Mouse (Mus musculus) MEL (cell line): ENCODE measurements around the gene Smurf1. TPM values are rescaled to one million over a fixed set of nuclear protein-coding genes. Genes with fewer than 3 reads are reported as not detected.

Experiments
- DNase-seq: peaks from one replicate; pipeline ENCODE4 v3.0.0; 2011; ENCODE audit warnings: low read depth, low spot score
- H3K27ac ChIP-seq: 2 replicates; pipeline ENCODE4 v1.5.1; 2012; ENCODE audit warnings: low read depth, mild to moderate bottlenecking, control low read depth, low read length, moderate library complexity; ENCODE audit not compliant: control insufficient read depth
- H3K27me3 ChIP-seq, 2 experiments: fragments of 150-350 bp in 1 of 2; sonication (generic) in 1 of 2; 2 replicates each; pipeline ENCODE4 v1.6.1; 2012; ENCODE audit warnings: low read length in 2 of 2, mild to moderate bottlenecking in 2 of 2, improper control_type of control experiment in 1 of 2, moderate library complexity in 1 of 2; ENCODE audit not compliant: insufficient read depth in 2 of 2, control insufficient read depth in 1 of 2
- H3K36me3 ChIP-seq, 2 experiments: 2 replicates each; pipeline ENCODE4 v1.6.1; 2012 to 2014; ENCODE audit warnings: low read length in 2 of 2, improper control_type of control experiment in 1 of 2, inconsistent platforms in 1 of 2, mild to moderate bottlenecking in 1 of 2; ENCODE audit not compliant: insufficient read depth in 2 of 2, control insufficient read depth in 1 of 2
- H3K4me1 ChIP-seq, 2 experiments: fragments of 150-350 bp in 1 of 2; sonication (generic) in 1 of 2; 2 replicates each; pipeline ENCODE4 v1.6.1; 2012; ENCODE audit warnings: low read length in 2 of 2, improper control_type of control experiment in 1 of 2, mild to moderate bottlenecking in 1 of 2; ENCODE audit not compliant: insufficient read depth in 2 of 2, control insufficient read depth in 1 of 2
- H3K4me3 ChIP-seq, 2 experiments: fragments of 150-350 bp in 1 of 2; sonication (generic) in 1 of 2; 2 replicates each; pipeline ENCODE4 v1.5.1; 2012; ENCODE audit warnings: low read depth in 2 of 2, low read length in 2 of 2, mild to moderate bottlenecking in 2 of 2, moderate library complexity in 2 of 2, control low read depth in 1 of 2, improper control_type of control experiment in 1 of 2; ENCODE audit not compliant: control insufficient read depth in 1 of 2, insufficient read depth in 1 of 2
- H3K79me2 ChIP-seq: 2 replicates; pipeline ENCODE4 v1.6.1; 2012; ENCODE audit warnings: mild to moderate bottlenecking, low read length, moderate library complexity; ENCODE audit not compliant: control insufficient read depth, poor library complexity, insufficient read depth
- H3K9ac ChIP-seq: 2 replicates; pipeline ENCODE4 v1.6.1; 2012; ENCODE audit warnings: low read depth, mild to moderate bottlenecking, control low read depth, low read length, moderate library complexity; ENCODE audit not compliant: control insufficient read depth, poor library complexity, severe bottlenecking
- H3K9me3 ChIP-seq: fragments of 150-350 bp; sonication (generic); replicated peaks from 2 replicates; pipeline ENCODE4 v1.6.1; 2012; ENCODE audit warnings: mild to moderate bottlenecking, low read length, improper control_type of control experiment, moderate library complexity; ENCODE audit not compliant: insufficient read depth
- CHD1 ChIP-seq: IDR thresholded peaks from 2 replicates; pipeline ENCODE4 v1.6.1; 2012; ENCODE audit warnings: low read depth, mild to moderate bottlenecking, inconsistent platforms, low read length, improper control_type of control experiment
- ELF1 ChIP-seq: IDR thresholded peaks from 2 replicates; pipeline ENCODE4 v1.6.1; 2014; ENCODE audit warnings: low read depth, mild to moderate bottlenecking, inconsistent platforms, low read length, improper control_type of control experiment, moderate library complexity
- ETS1 ChIP-seq: IDR thresholded peaks from 2 replicates; pipeline ENCODE4 v1.6.1; 2012; ENCODE audit warnings: low read depth, mild to moderate bottlenecking, inconsistent platforms, low read length, improper control_type of control experiment, moderate library complexity
- GATA1 ChIP-seq: IDR thresholded peaks from 2 replicates; pipeline ENCODE4 v1.6.1; 2011; ENCODE audit warnings: low read depth, low read length, improper control_type of control experiment
- JUND ChIP-seq: IDR thresholded peaks from 2 replicates; pipeline ENCODE4 v1.6.1; 2011; ENCODE audit warnings: low read depth, mild to moderate bottlenecking, improper control_type of control experiment, low read length
- MAFK ChIP-seq: IDR thresholded peaks from 2 replicates; pipeline ENCODE4 v1.6.1; 2011; ENCODE audit warnings: low read depth, mild to moderate bottlenecking, low read length, improper control_type of control experiment, borderline replicate concordance
- MAX ChIP-seq: IDR thresholded peaks from 2 replicates; pipeline ENCODE4 v1.6.1; 2011; ENCODE audit warnings: low read length, improper control_type of control experiment
- MEF2A ChIP-seq: IDR thresholded peaks from 2 replicates; pipeline ENCODE4 v1.6.1; 2014; ENCODE audit warnings: low read depth, mild to moderate bottlenecking, inconsistent platforms, low read length, improper control_type of control experiment; ENCODE audit not compliant: poor library complexity, insufficient replicate concordance, severe bottlenecking; ENCODE audit errors: extremely low read depth
- MXI1 ChIP-seq: IDR thresholded peaks from 2 replicates; pipeline ENCODE4 v1.6.1; 2011; ENCODE audit warnings: mild to moderate bottlenecking, low read depth, low read length, improper control_type of control experiment
- MYB ChIP-seq: IDR thresholded peaks from 2 replicates; pipeline ENCODE4 v1.6.1; 2011; ENCODE audit warnings: mild to moderate bottlenecking, low read depth, low read length, improper control_type of control experiment
- MYC ChIP-seq: IDR thresholded peaks from 2 replicates; pipeline ENCODE4 v1.6.1; 2011; ENCODE audit warnings: low read depth, mild to moderate bottlenecking, low read length, improper control_type of control experiment, moderate library complexity
- NELFE ChIP-seq: IDR thresholded peaks from 2 replicates; pipeline ENCODE4 v1.6.1; 2011; ENCODE audit warnings: low read depth, low read length, improper control_type of control experiment
- NRF1 ChIP-seq: IDR thresholded peaks from 2 replicates; pipeline ENCODE4 v1.6.1; 2014; ENCODE audit warnings: low read depth, mild to moderate bottlenecking, inconsistent platforms, low read length, improper control_type of control experiment, moderate library complexity; ENCODE audit not compliant: poor library complexity, insufficient read depth, severe bottlenecking
- POLR2AphosphoS5 ChIP-seq: IDR thresholded peaks from 2 replicates; pipeline ENCODE4 v1.6.1; 2012; ENCODE audit warnings: low read depth, borderline replicate concordance, mild to moderate bottlenecking, inconsistent platforms, low read length, moderate library complexity, mixed read lengths
- RAD21 ChIP-seq: IDR thresholded peaks from 2 replicates; pipeline ENCODE4 v1.6.1; 2011; ENCODE audit warnings: mild to moderate bottlenecking, low read depth, low read length, improper control_type of control experiment
- RCOR1 ChIP-seq: IDR thresholded peaks from 2 replicates; pipeline ENCODE4 v1.6.1; 2012; ENCODE audit warnings: low read depth, mild to moderate bottlenecking, inconsistent platforms, low read length, improper control_type of control experiment
- SIN3A ChIP-seq: IDR thresholded peaks from 2 replicates; pipeline ENCODE4 v1.6.1; 2012; ENCODE audit warnings: low read length, improper control_type of control experiment, inconsistent platforms
- SMC3 ChIP-seq: IDR thresholded peaks from 2 replicates; pipeline ENCODE4 v1.6.1; 2011; ENCODE audit warnings: low read depth, low read length, improper control_type of control experiment
- TBP ChIP-seq: IDR thresholded peaks from 2 replicates; pipeline ENCODE4 v1.8.0; 2011; ENCODE audit warnings: low read depth, low read length, improper control_type of control experiment
- ZC3H11A ChIP-seq: IDR thresholded peaks from 2 replicates; pipeline ENCODE4 v1.6.1; 2012; ENCODE audit warnings: low read depth, mild to moderate bottlenecking, inconsistent platforms, low read length, improper control_type of control experiment
- ZKSCAN1 ChIP-seq: IDR thresholded peaks from 2 replicates; pipeline ENCODE4 v1.6.1; 2012; ENCODE audit warnings: low read depth, mild to moderate bottlenecking, inconsistent platforms, low read length, improper control_type of control experiment, moderate library complexity
- ZNF384 ChIP-seq: IDR thresholded peaks from 2 replicates; pipeline ENCODE4 v1.6.1; 2012; ENCODE audit warnings: low read depth, mild to moderate bottlenecking, inconsistent platforms, low read length, improper control_type of control experiment
- polyA plus RNA-seq, 2 experiments: library from polyadenylated mRNA; stranded (reverse) in 1 of 2; unstranded in 1 of 2; fragments of >175 nt in 1 of 2; fragments of >200 nt in 1 of 2; gene quantifications; 2 replicates each; pipeline versions ENCODE4 v1.2.1 to v1.2.4; 2012; ENCODE audit warnings: low replicate concordance in 2 of 2, low read depth in 1 of 2; ENCODE audit not compliant: insufficient read length in 2 of 2, insufficient read depth in 1 of 2, missing spikeins in 1 of 2
- total RNA-seq: library from RNA; depleted of rRNA; stranded (reverse); fragments of 300-350 nt; gene quantifications from 2 replicates; pipeline ENCODE4 v1.2.3, GENCODE M21; 2012

Smurf1 gene
- total and polyA plus RNA-seq, 3 experiments, result 4.0 to 10.6 TPM; not detected in 1

- TF ChIP-seq SMC3 (no peak), RAD21 (no peak), RCOR1 (no peak), SIN3A (no peak), MXI1 (no peak), TBP (no peak), MYC (no peak), ZC3H11A (no peak), POLR2AphosphoS5 (no peak), ELF1 (no peak), MAX (no peak)
- Histone ChIP-seq H3K36me3 (no peaks in the 10 kb centered on the region), H3K4me3 (no peak overlapping the region), H3K9me3 (no peaks in the 10 kb centered on the region), H3K79me2 (no peaks in the 10 kb centered on the region), H3K4me1 (no peaks in the 10 kb centered on the region), H3K27ac (no peak overlapping the region), H3K9ac (no peak overlapping the region), H3K27me3 (no peaks in the 10 kb centered on the region)
- DNase-seq, result no peak
Measured at GRCm38 (mm10) chr5:144952592-144952991, 13.1 kb downstream of the Smurf1 start.

- Histone ChIP-seq H3K9ac (no peak overlapping the region), H3K27ac (no peak overlapping the region), H3K36me3 (no peaks in the 10 kb centered on the region), H3K4me3 (no peak overlapping the region), H3K79me2 (no peaks in the 10 kb centered on the region), H3K9me3 (no peaks in the 10 kb centered on the region), H3K4me1 (no peaks in the 10 kb centered on the region), H3K27me3 (no peaks in the 10 kb centered on the region)
- no peak for DNase-seq
- TF ChIP-seq ETS1 (no peak), MYB (no peak), MXI1 (no peak), NELFE (no peak), ZNF384 (no peak), MEF2A (no peak), JUND (no peak), CHD1 (no peak), GATA1 (no peak), ZKSCAN1 (no peak), NRF1 (no peak), MAFK (no peak), MYC (no peak), RAD21 (no peak)
Measured at GRCm38 (mm10) chr5:144950428-144951051, 15.1 kb downstream of the Smurf1 start.
